Mouse (Mus musculus): Measurements from ENCODE around the gene Abat. TPM values are rescaled to one million over a fixed set of nuclear protein-coding genes. Genes with fewer than 3 reads are reported as not detected.

Gene Abat
- polyA plus RNA-seq, 1 experiment, result 15.9 TPM

GRCm38 (mm10) chr16:8645546-8645945 is 132.3 kb downstream of the Abat start:
- Histone ChIP-seq H3K4me1 (ENCODE audit: control insufficient read depth, insufficient read depth, low read length) (no peaks in the 10 kb centered on the region), H3K4me3 (ENCODE audit: insufficient read depth, low read length) (no peak overlapping the region), H3K27ac (ENCODE audit: insufficient read depth, low read length) (no peak overlapping the region)
- TF ChIP-seq POLR2A (IDR thresholded peaks at IDR 0.05; ENCODE audit: low read depth, low read length) (no peak), CTCF (IDR thresholded peaks at IDR 0.05; ENCODE audit: borderline replicate concordance, insufficient read depth, low read length) (no peak)

- H3K4me3 ChIP-seq (ENCODE audit: insufficient read depth, low read length), result no peak overlapping the region
- TF ChIP-seq CTCF (IDR thresholded peaks at IDR 0.05; ENCODE audit: borderline replicate concordance, insufficient read depth, low read length) (no peak), POLR2A (IDR thresholded peaks at IDR 0.05; ENCODE audit: low read depth, low read length) (no peak)
- no peak overlapping the region for H3K27ac ChIP-seq (ENCODE audit: insufficient read depth, low read length)
- no peaks in the 10 kb centered on the region for H3K4me1 ChIP-seq (ENCODE audit: control insufficient read depth, insufficient read depth, low read length)
These were observed 136.8 kb downstream of the Abat start for GRCm38 (mm10) chr16:8650007-8650406.

- Histone ChIP-seq H3K27ac (ENCODE audit: insufficient read depth, low read length) (no peak overlapping the region), H3K4me3 (ENCODE audit: insufficient read depth, low read length) (no peak overlapping the region)
- TF ChIP-seq POLR2A (IDR thresholded peaks at IDR 0.05; ENCODE audit: low read depth, low read length) (no peak), CTCF (IDR thresholded peaks at IDR 0.05; ENCODE audit: borderline replicate concordance, insufficient read depth, low read length) (no peak)
These were observed 141.9 kb downstream of the Abat start for GRCm38 (mm10) chr16:8655108-8655507.

GRCm38 (mm10) chr16:8655599-8655998 is 142.4 kb downstream of the Abat start:
- TF ChIP-seq POLR2A (IDR thresholded peaks at IDR 0.05; ENCODE audit: low read depth, low read length) (no peak), CTCF (IDR thresholded peaks at IDR 0.05; ENCODE audit: borderline replicate concordance, insufficient read depth, low read length) (no peak)
- H3K4me1 ChIP-seq (ENCODE audit: control insufficient read depth, insufficient read depth, low read length), result no peaks in the 10 kb centered on the region
- H3K4me3 ChIP-seq (ENCODE audit: insufficient read depth, low read length), result no peak overlapping the region
- H3K27ac ChIP-seq (ENCODE audit: insufficient read depth, low read length), result no peak overlapping the region

More at GRCm38 (mm10) chr16:8655108-8655507, 141.9 kb downstream of the Abat start:
- no peaks in the 10 kb centered on the region for H3K4me1 ChIP-seq (ENCODE audit: control insufficient read depth, insufficient read depth, low read length)

- Histone ChIP-seq H3K4me1 (ENCODE audit: control insufficient read depth, insufficient read depth, low read length) (no peaks in the 10 kb centered on the region), H3K27ac (ENCODE audit: insufficient read depth, low read length) (no peak overlapping the region), H3K4me3 (ENCODE audit: insufficient read depth, low read length) (no peak overlapping the region)
- TF ChIP-seq CTCF (IDR thresholded peaks at IDR 0.05; ENCODE audit: borderline replicate concordance, insufficient read depth, low read length) (no peak), POLR2A (IDR thresholded peaks at IDR 0.05; ENCODE audit: low read depth, low read length) (no peak)
These were observed 143.0 kb downstream of the Abat start for GRCm38 (mm10) chr16:8656256-8656655.

GRCm38 (mm10) chr16:8658349-8658748 is 145.1 kb downstream of the Abat start:
- TF ChIP-seq POLR2A (IDR thresholded peaks at IDR 0.05; ENCODE audit: low read depth, low read length) (no peak), CTCF (IDR thresholded peaks at IDR 0.05; ENCODE audit: borderline replicate concordance, insufficient read depth, low read length) (no peak)
- Histone ChIP-seq H3K4me1 (ENCODE audit: control insufficient read depth, insufficient read depth, low read length) (no peaks in the 10 kb centered on the region; the same call in 1 of the 2 replicates), H3K27ac (ENCODE audit: insufficient read depth, low read length) (no peak overlapping the region), H3K4me3 (ENCODE audit: insufficient read depth, low read length) (no peak overlapping the region)

GRCm38 (mm10) chr16:8658764-8659163 is 145.5 kb downstream of the Abat start:
- TF ChIP-seq CTCF (IDR thresholded peaks at IDR 0.05; ENCODE audit: borderline replicate concordance, insufficient read depth, low read length) (no peak), POLR2A (IDR thresholded peaks at IDR 0.05; ENCODE audit: low read depth, low read length) (no peak)
- no peak overlapping the region for H3K4me3 ChIP-seq (ENCODE audit: insufficient read depth, low read length)
- no peak overlapping the region for H3K27ac ChIP-seq (ENCODE audit: insufficient read depth, low read length)
- H3K4me1 ChIP-seq (ENCODE audit: control insufficient read depth, insufficient read depth, low read length), result no peaks in the 10 kb centered on the region; the same call in 1 of the 2 replicates

GRCm38 (mm10) chr16:8663022-8663421 is 149.8 kb downstream of the Abat start:
- H3K4me3 ChIP-seq (ENCODE audit: insufficient read depth, low read length), result no peak overlapping the region
- no peak overlapping the region for H3K27ac ChIP-seq (ENCODE audit: insufficient read depth, low read length)
- peaks cover 13% of the 10 kb centered on the region for H3K4me1 ChIP-seq (ENCODE audit: control insufficient read depth, insufficient read depth, low read length)
- no peak for TF ChIP-seq POLR2A (IDR thresholded peaks at IDR 0.05; ENCODE audit: low read depth, low read length)
- no peak for TF ChIP-seq CTCF (IDR thresholded peaks at IDR 0.05; ENCODE audit: borderline replicate concordance, insufficient read depth, low read length)

GRCm38 (mm10) chr16:8663606-8664539 is 150.6 kb downstream of the Abat start:
- Histone ChIP-seq H3K4me3 (ENCODE audit: insufficient read depth, low read length) (no peak overlapping the region), H3K27ac (ENCODE audit: insufficient read depth, low read length) (no peak overlapping the region), H3K4me1 (ENCODE audit: control insufficient read depth, insufficient read depth, low read length) (peaks cover 14% of the 10 kb centered on the region)
- TF ChIP-seq CTCF (IDR thresholded peaks at IDR 0.05; ENCODE audit: borderline replicate concordance, insufficient read depth, low read length) (no peak), POLR2A (IDR thresholded peaks at IDR 0.05; ENCODE audit: low read depth, low read length) (no peak)

- Histone ChIP-seq H3K4me3 (ENCODE audit: insufficient read depth, low read length) (no peak overlapping the region), H3K4me1 (ENCODE audit: control insufficient read depth, insufficient read depth, low read length) (peaks cover 23% of the 10 kb centered on the region), H3K27ac (ENCODE audit: insufficient read depth, low read length) (no peak overlapping the region)
- TF ChIP-seq CTCF (IDR thresholded peaks at IDR 0.05; ENCODE audit: borderline replicate concordance, insufficient read depth, low read length) (no peak), POLR2A (IDR thresholded peaks at IDR 0.05; ENCODE audit: low read depth, low read length) (no peak)
These were observed 152.1 kb downstream of the Abat start for GRCm38 (mm10) chr16:8665367-8665766.
